8 mouse cellular contexts compared by ENCODE assay signal in genomic region chr2:50065902-50066245, GRCm38 (mm10). TPM values are rescaled to one million over a fixed set of nuclear protein-coding genes. Genes with fewer than 3 reads are reported as not detected.
DNase-seq lines count a peak whose midpoint lies in the region; ATAC-seq and TF ChIP-seq lines count a peak whose summit lies in the region.

No protein-coding gene starts in this region.

- H3K4me1 ChIP-seq in heart, embryonic 15.5 days (replicated peaks): peaks cover 18% of the 10 kb centered on the region
- H3K4me1 ChIP-seq in embryonic facial prominence, embryonic 14.5 days (ENCODE audit: control insufficient read depth, insufficient read depth, low read length): no peaks in the 10 kb centered on the region
- 0 out of 2 replicates have a peak, but pooled peaks cover 6% of the 10 kb centered on the region for H3K4me1 ChIP-seq in intestine, postnatal 0 days (replicated peaks; ENCODE audit: control insufficient read depth, insufficient read depth, low read length)

- peak overlapping the region; percentile 94 for H3K4me2 ChIP-seq in heart, embryonic 15.5 days
- H3K4me2 ChIP-seq in embryonic facial prominence, embryonic 14.5 days (ENCODE audit: low read depth, low read length): peak overlapping the region; percentile 91
- peak overlapping the region; percentile 99 for H3K4me2 ChIP-seq in intestine, postnatal 0 days (replicated peaks; ENCODE audit: low read depth)

- peaks cover 9% of the 10 kb centered on the region; the same call in 1 of the 2 replicates for H3K27me3 ChIP-seq in heart, embryonic 15.5 days
- H3K27me3 ChIP-seq in embryonic facial prominence, embryonic 14.5 days (replicated peaks; ENCODE audit: control insufficient read depth, insufficient read depth, low read length): no peaks in the 10 kb centered on the region; the same call in 1 of the 2 replicates
- H3K27me3 ChIP-seq in intestine, postnatal 0 days (replicated peaks; ENCODE audit: control insufficient read depth, insufficient read depth, low read length): no peaks in the 10 kb centered on the region

- intact Hi-C loops in heart, postnatal 36 days (cut with DNase I): no loop called here
- intact Hi-C loops in left cerebral cortex, postnatal 25 days (cut with DNase I): loop anchor here (1.0 to 5.0 kb wide), 2 partner anchors 206 to 279 kb away; partner anchors contain the start of gene Lypd6b

- no peak for TF ChIP-seq CTCF in intestine, postnatal 0 days (IDR thresholded peaks at IDR 0.05; ENCODE audit: low read depth)

- no peaks in the 10 kb centered on the region for H3K9me3 ChIP-seq in heart, embryonic 15.5 days (replicated peaks)
- no peaks in the 10 kb centered on the region for H3K9me3 ChIP-seq in embryonic facial prominence, embryonic 14.5 days (ENCODE audit: control insufficient read depth, low read length)
- H3K9me3 ChIP-seq in intestine, postnatal 0 days (ENCODE audit: control insufficient read depth): no peaks in the 10 kb centered on the region

- ATAC-seq in heart, embryonic 15.5 days (replicated peaks; ENCODE audit: insufficient number of reproducible peaks, insufficient read depth, low FRiP score, low read depth): peak; percentile 37
- ATAC-seq in embryonic facial prominence, embryonic 14.5 days (ENCODE audit: low read depth): no peak; the same call in 1 of the 2 replicates
- no peak for ATAC-seq in intestine, postnatal 0 days
- ATAC-seq in monocyte, adult 5-6 weeks (replicated peaks; ENCODE audit: insufficient number of reproducible peaks, low FRiP score, low TSS enrichment, poor library complexity, severe bottlenecking): 0 out of 2 replicates have a peak, but pooled peaks have one; percentile 17
- no peak for ATAC-seq in CD4-positive, CD25-positive, alpha-beta regulatory T cell, adult 4 months

- peak overlapping the region; percentile 68 for H3K4me3 ChIP-seq in heart, embryonic 15.5 days
- peak overlapping the region; percentile 64 for H3K4me3 ChIP-seq in embryonic facial prominence, embryonic 14.5 days (ENCODE audit: low read depth, low read length)
- peak overlapping the region; percentile 65 for H3K4me3 ChIP-seq in intestine, postnatal 0 days (ENCODE audit: low read depth, low read length)

- WGBS in heart, embryonic 15.5 days: 2% methylated on average over 14 of the region's 14 CpGs
- WGBS in embryonic facial prominence, embryonic 14.5 days: 0% methylated on average over 10 of the region's 14 CpGs
- WGBS in intestine, postnatal 0 days: 4% methylated on average over 14 of the region's 14 CpGs

- DNase-seq in heart, postnatal 36 days: no peak
- DNase-seq in embryonic facial prominence, embryonic 14.5 days (ENCODE audit: low spot score): no peak
- no peak for DNase-seq in left cerebral cortex, postnatal 25 days (ENCODE audit: low spot score in 2 of 2)
- no peak for DNase-seq in kidney, postnatal 14 days

- H3K9ac ChIP-seq in heart, embryonic 15.5 days: peak overlapping the region; percentile 58; the same call in 1 of the 2 replicates
- H3K9ac ChIP-seq in embryonic facial prominence, embryonic 14.5 days (ENCODE audit: low read depth, low read length): peak overlapping the region; percentile 37; the same call in 1 of the 2 replicates
- no peak overlapping the region for H3K9ac ChIP-seq in intestine, postnatal 0 days (ENCODE audit: low read depth, low read length)

- H3K36me3 ChIP-seq in heart, embryonic 15.5 days: no peaks in the 10 kb centered on the region
- no peaks in the 10 kb centered on the region for H3K36me3 ChIP-seq in embryonic facial prominence, embryonic 14.5 days (ENCODE audit: control insufficient read depth, insufficient read depth, low read length)
- H3K36me3 ChIP-seq in intestine, postnatal 0 days (ENCODE audit: control insufficient read depth, insufficient read depth): no peaks in the 10 kb centered on the region

- H3K27ac ChIP-seq in heart, embryonic 15.5 days: peak overlapping the region; percentile 59
- H3K27ac ChIP-seq in embryonic facial prominence, embryonic 14.5 days (replicated peaks; ENCODE audit: low read depth, low read length): no peak overlapping the region
- H3K27ac ChIP-seq in intestine, postnatal 0 days (ENCODE audit: low read depth, low read length): no peak overlapping the region

RNA-seq across cellular contexts. Expression of gene Lypd6, which starts 0.4 kb away (rescaled TPM):
- polyA plus RNA-seq in heart, embryonic 15.5 days (2015; fragmentation: Nextera tagmentation; extraction: Ambion mirVana): 1.8 and 2.7 TPM in 2 replicates
- under 1 TPM; 0.19 to 0.39 TPM for total RNA-seq in heart, postnatal 36 days (2021)
- 8.8 and 11.9 TPM in 2 replicates for polyA plus RNA-seq in embryonic facial prominence, embryonic 14.5 days (2014; fragmentation: Nextera tagmentation; extraction: Ambion mirVana)
- polyA plus RNA-seq in intestine, postnatal 0 days (2015; fragmentation: Nextera tagmentation; extraction: Ambion mirVana): 1.9 and 2.7 TPM in 2 replicates
- total RNA-seq in monocyte, adult 5-6 weeks (2017): 0.39 TPM in 1 of 3 replicates, not detected in the others
- polyA plus RNA-seq in CD4-positive, CD25-positive, alpha-beta regulatory T cell, adult 4 months (2017; shearing (Covaris generic)): not detected
- total RNA-seq in left cerebral cortex, postnatal 25 days (2021): 10 to 100 TPM; 20.3 to 23.8 TPM

Comparison
In these comparisons a context has a peak if more than half of its experiments do, and no peak if none do; other contexts are left out.
1. ATAC-seq: peak in heart, embryonic 15.5 days (single experiment) and monocyte, adult 5-6 weeks (single experiment); none in embryonic facial prominence, embryonic 14.5 days (single experiment), intestine, postnatal 0 days (single experiment) and CD4-positive, CD25-positive, alpha-beta regulatory T cell, adult 4 months (single experiment).
2. Peak in every context shown above with its lines, with median percentiles within 50 percentile points of each other: H3K4me2 ChIP-seq and H3K4me3 ChIP-seq.